In genomic region chr11:31948462-31949330, GRCm38 (mm10) we compare ENCODE assay signal across 8 mouse cellular contexts. TPM values are rescaled to one million over a fixed set of nuclear protein-coding genes. Genes with fewer than 3 reads are reported as not detected.
DNase-seq lines count a peak whose midpoint lies in the region; ATAC-seq and TF ChIP-seq lines count a peak whose summit lies in the region.

No protein-coding gene starts in this region.

- H3K4me2 ChIP-seq in hindbrain, embryonic 15.5 days = peak overlapping the region; percentile 63
- peak overlapping the region; percentile 35 for H3K4me2 ChIP-seq in midbrain, embryonic 11.5 days

- DNase-seq in heart, adult 2 months = no peak
- no peak for DNase-seq in heart, postnatal 4 days
- peak; percentile 79 for DNase-seq in 416B (ENCODE audit: low read depth)
- peak; percentile 34 for DNase-seq in c-Kit-positive CD71-negative TER-119-negative erythroid progenitor cells, embryonic 14.5 days (ENCODE audit: low read depth)
- no peak for DNase-seq in midbrain, embryonic 11.5 days (ENCODE audit: low spot score, missing footprints)
- DNase-seq in urinary bladder, postnatal 25 days (ENCODE audit: low spot score) = no peak
- no peak for DNase-seq in gastrocnemius, postnatal 36 days

- H3K36me3 ChIP-seq in heart, adult 2 months (ENCODE audit: control insufficient read depth, insufficient read depth, low read length) = no peaks in the 10 kb centered on the region
- no peaks in the 10 kb centered on the region for H3K36me3 ChIP-seq in hindbrain, embryonic 15.5 days
- no peaks in the 10 kb centered on the region for H3K36me3 ChIP-seq in midbrain, embryonic 11.5 days (ENCODE audit: control insufficient read depth, insufficient read depth, low read length)

- TF ChIP-seq CTCF in heart, adult 2 months (IDR thresholded peaks at IDR 0.05) = no peak

- no peaks in the 10 kb centered on the region for H3K27me3 ChIP-seq in heart, adult 2 months (ENCODE audit: control insufficient read depth, insufficient read depth, low read length)
- no peaks in the 10 kb centered on the region for H3K27me3 ChIP-seq in hindbrain, embryonic 15.5 days
- no peaks in the 10 kb centered on the region; the same call in 1 of the 2 replicates for H3K27me3 ChIP-seq in midbrain, embryonic 11.5 days (ENCODE audit: control insufficient read depth, insufficient read depth, low read length)

- ATAC-seq in hindbrain, embryonic 15.5 days (ENCODE audit: low FRiP score, low read depth) = peak; percentile 72
- peak; percentile 68 for ATAC-seq in midbrain, embryonic 11.5 days (ENCODE audit: low FRiP score)

- intact Hi-C loops in heart, adult 2 months (cut with DNase I) = loop anchor here (1.0 to 10.0 kb wide), 3 partner anchors 78 to 704 kb away; no protein-coding TSS in a partner anchor
- intact Hi-C loops in gastrocnemius, postnatal 36 days (cut with DNase I) = loop anchor here (2.0 kb wide), 1 partner anchor 274 kb away; no protein-coding TSS in a partner anchor

- peak overlapping the region; percentile 62; the same call in 1 of the 2 replicates for H3K27ac ChIP-seq in heart, adult 2 months
- H3K27ac ChIP-seq in hindbrain, embryonic 15.5 days (replicated peaks) = peak overlapping the region; percentile 21
- no peak overlapping the region for H3K27ac ChIP-seq in midbrain, embryonic 11.5 days (ENCODE audit: low read depth, low read length)

- H3K4me3 ChIP-seq in heart, adult 2 months = peak overlapping the region; percentile 53
- H3K4me3 ChIP-seq in hindbrain, embryonic 15.5 days = peak overlapping the region; percentile 44
- peak overlapping the region; percentile 23 for H3K4me3 ChIP-seq in midbrain, embryonic 11.5 days (ENCODE audit: low read depth, low read length)

- 27% methylated on average over 15 of the region's 15 CpGs for WGBS in heart, adult 2 months
- whole genome bisulfite sequencing in hindbrain, embryonic 15.5 days = 20% methylated on average over 15 of the region's 15 CpGs
- WGBS in midbrain, embryonic 11.5 days = 22% methylated on average over 15 of the region's 15 CpGs

- peaks cover 3% of the 10 kb centered on the region for H3K4me1 ChIP-seq in heart, adult 2 months (ENCODE audit: control insufficient read depth, insufficient read depth, low read length)
- peaks cover 15% of the 10 kb centered on the region for H3K4me1 ChIP-seq in hindbrain, embryonic 15.5 days (replicated peaks)
- H3K4me1 ChIP-seq in midbrain, embryonic 11.5 days (ENCODE audit: control insufficient read depth, insufficient read depth, low read length) = no peaks in the 10 kb centered on the region; the same call in 1 of the 2 replicates

- no peaks in the 10 kb centered on the region for H3K9me3 ChIP-seq in hindbrain, embryonic 15.5 days
- no peaks in the 10 kb centered on the region for H3K9me3 ChIP-seq in midbrain, embryonic 11.5 days (ENCODE audit: control insufficient read depth, low read length)

- no peak for TF ChIP-seq POLR2A in heart, adult 2 months (IDR thresholded peaks at IDR 0.05; ENCODE audit: insufficient read depth, low read depth, low read length)

- no peaks in the 10 kb centered on the region for H3K79me2 ChIP-seq in heart, adult 2 months (replicated peaks; ENCODE audit: control insufficient read depth, insufficient read depth, low read length)

- TF ChIP-seq EP300 in heart, adult 2 months (IDR thresholded peaks at IDR 0.05; ENCODE audit: insufficient read depth, low read depth, low read length) = no peak

- H3K9ac ChIP-seq in heart, adult 2 months (ENCODE audit: low read depth, low read length) = peak overlapping the region; percentile 59
- peak overlapping the region; percentile 44 for H3K9ac ChIP-seq in hindbrain, embryonic 15.5 days
- H3K9ac ChIP-seq in midbrain, embryonic 11.5 days (ENCODE audit: low read length) = peak overlapping the region; percentile 35; the same call in 1 of the 2 replicates

RNA-seq across cellular contexts. Expression of gene 4930524B15Rik, which starts 16.7 kb away (rescaled TPM):
- not detected for total RNA-seq in heart, adult 2 months (2021)
- not detected in 2 replicates for polyA plus RNA-seq in heart, adult 2 months (2012; rRNA removed)
- not detected for total RNA-seq in heart, postnatal 4 days (2021)
- 0.16 and 0.36 TPM in 2 replicates for polyA plus RNA-seq in hindbrain, embryonic 15.5 days (2015; fragmentation: Nextera tagmentation; extraction: Ambion mirVana)
- 0.22 and 0.39 TPM in 2 replicates for polyA plus RNA-seq in midbrain, embryonic 11.5 days (2014; fragmentation: Nextera tagmentation; extraction: Ambion mirVana)
- total RNA-seq in gastrocnemius, postnatal 36 days (2021) = not detected

RNA-seq across cellular contexts. Expression of gene Nsg2, which starts 51.6 kb away (rescaled TPM):
- 1 to 10 TPM in 1 of 2 experiments, under 1 TPM in 1; 0.76 to 1.4 TPM for total RNA-seq in heart, adult 2 months (2021)
- polyA plus RNA-seq in heart, adult 2 months (2012; rRNA removed) = 1.1 and 1.2 TPM in 2 replicates
- total RNA-seq in heart, postnatal 4 days (2021) = 1 to 10 TPM; 4.1 to 4.8 TPM
- polyA plus RNA-seq in hindbrain, embryonic 15.5 days (2015; fragmentation: Nextera tagmentation; extraction: Ambion mirVana) = 496 and 530 TPM in 2 replicates
- 39.8 and 40.5 TPM in 2 replicates for polyA plus RNA-seq in midbrain, embryonic 11.5 days (2014; fragmentation: Nextera tagmentation; extraction: Ambion mirVana)
- 1 to 10 TPM in 1 of 2 experiments, not detected in 1; 1.6 TPM for total RNA-seq in gastrocnemius, postnatal 36 days (2021)

Comparison
In these comparisons a context has a peak if more than half of its experiments do, and no peak if none do; other contexts are left out.
1. DNase-seq: peak in 416B (single experiment) and c-Kit-positive CD71-negative TER-119-negative erythroid progenitor cells, embryonic 14.5 days (single experiment); none in heart, adult 2 months (0 of 2), heart, postnatal 4 days (single experiment), midbrain, embryonic 11.5 days (single experiment), urinary bladder, postnatal 25 days (single experiment) and gastrocnemius, postnatal 36 days (0 of 2).
2. Peak in every context shown above with its lines, with median percentiles within 50 percentile points of each other: H3K4me3 ChIP-seq and H3K9ac ChIP-seq.